Mouse (Mus musculus): ENCODE measurements at regions not wholly inside any gene's neighbourhood (a gene's known extent, or its start where the extent isn't known, plus 50 kb on each side); places are given as distances from the start of the nearest gene placed in this dataset.

GRCm38 (mm10) chr1:69746575-69747290 is 59.7 kb upstream of the Ikzf2 start:
- DNase-seq = no peak

GRCm38 (mm10) chr1:69752724-69753123 is 65.7 kb upstream of the Ikzf2 start:
- DNase-seq = no peak

DNA sequence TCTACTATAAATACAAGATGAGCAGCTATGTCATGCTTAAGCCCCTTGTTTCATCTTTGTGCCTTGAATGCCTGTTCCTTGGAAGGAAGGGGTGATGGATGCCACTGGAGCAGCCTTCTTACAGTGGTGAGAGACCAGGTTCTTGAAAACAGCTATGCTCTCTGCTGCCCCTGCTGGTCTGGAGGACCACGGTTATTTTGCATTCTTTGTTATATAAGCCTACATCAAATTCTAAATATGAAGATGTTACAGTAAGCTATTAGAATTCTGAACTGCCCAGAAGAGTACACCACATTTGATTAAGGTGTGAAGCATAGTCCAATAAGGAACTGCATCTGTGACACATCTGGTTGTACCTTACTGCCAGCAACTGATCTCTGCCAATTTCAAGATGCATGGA is 69.1 kb upstream of the Spag16 start:
- no peak for DNase-seq

DNA sequence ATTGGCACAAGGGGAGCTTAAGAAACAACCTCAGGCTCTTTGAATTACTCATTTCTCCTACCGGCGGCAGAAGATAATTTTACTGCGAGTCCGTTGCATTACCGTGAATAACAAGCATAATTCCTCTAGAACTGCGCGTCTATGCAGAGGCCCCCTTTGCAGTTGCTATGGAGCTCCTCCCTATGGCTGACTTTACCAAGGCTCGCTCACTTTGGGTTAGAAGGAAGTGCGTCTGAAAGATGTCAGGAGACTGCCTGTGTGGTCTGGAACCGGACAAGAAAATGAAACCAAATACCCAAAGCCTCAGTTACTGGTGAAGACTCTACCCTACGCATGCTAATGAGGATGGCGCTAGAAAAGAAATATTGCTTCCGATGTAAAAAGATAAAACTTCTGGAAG is 67.2 kb upstream of the Spag16 start:
- DNase-seq = peak; percentile 7 to 22

GRCm38 (mm10) chr1:69768714-69769113 is 58.1 kb upstream of the Spag16 start:
- DNase-seq = no peak

GRCm38 (mm10) chr1:69770209-69770608 is 56.6 kb upstream of the Spag16 start:
- DNase-seq = no peak

DNA sequence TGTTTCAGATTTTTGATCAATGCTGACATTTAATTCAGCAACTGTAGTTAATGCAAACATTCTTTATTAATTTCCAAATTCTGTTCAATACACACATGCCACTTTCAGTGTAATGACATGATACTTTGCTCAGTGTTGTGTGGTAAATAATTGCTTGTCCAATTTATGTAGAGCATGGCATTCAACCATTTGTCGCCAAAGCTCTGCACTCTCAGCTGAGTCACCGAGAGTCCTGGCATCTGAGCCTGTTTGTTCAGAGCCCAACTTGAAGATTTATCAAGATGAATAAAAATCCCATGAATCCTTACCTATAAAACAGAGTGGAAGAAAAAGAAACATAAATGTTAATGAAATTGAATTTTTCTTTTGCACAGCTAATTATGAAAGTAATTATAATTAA is 55.3 kb upstream of the Spag16 start:
- DNase-seq = no peak

DNA sequence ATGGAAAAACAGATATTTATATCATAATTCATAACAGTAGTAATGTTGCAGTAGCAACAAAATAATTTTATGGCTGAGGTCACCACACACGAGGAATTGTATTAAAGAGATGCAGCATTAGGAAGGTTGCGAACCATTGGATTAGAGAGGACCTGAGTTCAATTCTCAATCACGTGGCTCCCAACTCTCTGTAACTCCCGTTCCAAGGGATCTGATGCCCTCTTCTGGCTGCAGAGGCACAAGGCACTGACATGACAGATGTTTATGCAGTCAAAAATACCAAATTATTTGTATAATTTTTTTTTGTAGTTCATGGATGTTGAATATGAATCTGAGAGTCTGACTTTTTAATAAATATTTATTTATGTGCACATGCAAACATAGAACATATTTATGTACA is 51.2 kb upstream of the Spag16 start:
- DNase-seq = no peak
